Mouse (Mus musculus): ENCODE measurements around the gene Gstp2.
A peak's percentile ranks its signal among the peaks of the same experiment; 100 is the strongest.
"Not testable (repeated sequence)": the region's sequence is repeated elsewhere in the genome, so short reads cannot be mapped to it uniquely, and the experiment has no call there.

The Gstp2 gene

DNA sequence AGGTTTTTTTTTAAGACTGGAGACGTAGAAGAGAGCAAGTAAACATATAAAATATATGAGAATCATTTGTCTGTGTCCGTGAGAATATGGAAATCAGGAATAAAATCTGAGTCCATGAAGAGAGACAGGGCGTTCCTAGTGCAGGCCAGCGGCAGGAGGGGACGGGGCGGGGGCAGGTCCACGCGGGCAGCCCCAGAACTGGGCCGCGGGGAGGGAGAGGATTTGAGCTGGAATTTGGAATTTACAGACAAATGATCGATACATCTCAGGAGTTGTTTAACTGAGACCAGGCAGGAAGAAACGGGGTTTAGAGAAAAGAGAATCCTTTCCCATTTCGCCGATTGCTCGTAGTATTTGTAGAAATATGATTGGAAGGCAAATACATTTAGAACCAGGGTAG, 24.5 kb upstream of the Gstp2 start:
- no peak for DNase-seq (ENCODE audit: low spot score)

DNA sequence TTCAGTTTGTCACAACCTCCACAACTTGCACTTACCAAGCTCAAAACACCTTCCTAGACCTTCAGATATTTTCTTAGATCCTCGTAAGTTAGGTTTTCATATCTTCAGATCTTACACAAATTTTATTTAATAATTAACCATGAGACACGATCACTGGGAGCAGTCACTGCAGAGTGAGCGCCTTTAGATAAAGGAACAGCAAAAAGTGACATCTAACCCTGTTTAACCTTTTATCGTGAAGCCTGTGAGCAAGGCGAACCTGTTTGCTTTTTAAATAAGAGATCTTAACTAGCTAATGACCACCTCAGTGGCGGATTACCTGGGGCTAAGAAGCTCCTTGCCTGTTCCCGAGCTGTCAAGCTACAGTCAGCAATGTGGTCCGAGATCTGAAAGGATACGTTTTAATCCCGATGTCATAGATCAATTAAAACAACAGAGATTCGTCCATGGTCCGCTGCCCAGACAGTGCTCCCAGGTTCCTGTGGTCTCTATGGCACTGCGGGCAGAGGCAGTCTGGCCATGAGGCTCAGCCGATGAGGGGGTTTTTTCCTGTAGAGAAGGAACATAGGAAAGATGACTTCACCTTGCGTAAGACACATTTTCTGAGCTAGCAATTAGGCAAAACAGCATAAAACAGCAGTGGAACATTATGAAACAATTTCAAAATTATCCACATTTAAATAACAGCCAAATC, 23.0 kb upstream of the Gstp2 start:
- DNase-seq (ENCODE audit: low spot score): no peak

DNA sequence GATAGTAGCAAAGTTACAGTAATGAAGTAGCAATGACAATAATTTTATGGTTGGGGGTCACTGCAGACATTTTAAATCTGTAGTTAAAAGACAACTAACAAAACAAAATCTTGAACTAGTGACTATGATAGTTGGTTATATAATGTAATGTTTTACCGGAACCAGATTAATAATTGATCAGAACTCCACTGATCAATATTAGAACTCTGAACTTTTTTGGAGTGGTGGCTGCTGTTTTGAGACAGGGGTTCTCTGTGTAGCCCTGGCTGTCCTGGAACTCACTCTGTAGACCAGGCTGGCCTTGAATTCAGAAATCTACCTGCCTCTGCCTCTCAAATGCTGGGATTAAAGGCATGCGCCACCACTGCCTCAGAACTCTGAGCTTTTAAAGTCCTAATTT, 22.4 kb upstream of the Gstp2 start:
- not testable (repeated sequence) for DNase-seq (ENCODE audit: low spot score)

DNA sequence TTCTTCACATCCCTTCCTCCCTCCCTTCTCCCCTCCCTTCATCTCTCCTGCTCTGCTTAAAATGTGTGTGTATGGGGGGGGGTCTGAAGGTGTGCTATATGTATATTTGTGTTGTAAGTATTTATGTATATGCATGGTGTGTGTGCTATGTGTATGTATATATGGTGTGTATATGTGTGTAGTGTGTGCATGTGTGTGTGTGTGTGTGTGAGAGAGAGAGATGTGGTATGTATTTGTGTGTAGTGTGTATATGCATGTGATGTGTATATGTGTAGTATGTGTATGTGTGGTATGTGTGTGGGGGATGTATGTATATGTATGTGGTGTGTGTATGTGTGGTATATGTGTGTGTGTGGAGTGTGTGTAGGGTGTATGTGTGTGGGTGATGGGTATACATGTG, 21.1 kb upstream of the Gstp2 start:
- no peak for DNase-seq (ENCODE audit: low spot score)

DNA sequence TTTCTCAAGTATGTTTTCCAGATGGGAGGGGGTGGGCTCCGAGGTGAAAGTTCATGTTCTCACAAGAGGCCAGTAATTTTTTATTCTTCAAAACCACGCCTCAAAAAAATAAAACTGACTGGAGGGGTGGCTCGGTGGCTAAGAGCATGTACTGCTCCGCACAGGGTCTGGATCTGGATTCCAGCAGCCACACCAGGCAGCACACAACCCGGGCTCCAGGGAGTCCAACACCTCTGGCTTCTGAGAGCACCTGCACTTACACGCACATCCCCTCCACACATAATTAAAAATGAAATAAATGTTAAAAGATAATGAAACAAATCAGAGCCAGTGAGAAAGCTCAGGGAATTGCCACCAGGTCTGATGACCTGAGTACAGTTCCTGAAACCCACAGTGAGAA, 20.5 kb upstream of the Gstp2 start:
- DNase-seq (ENCODE audit: low spot score): no peak

DNA sequence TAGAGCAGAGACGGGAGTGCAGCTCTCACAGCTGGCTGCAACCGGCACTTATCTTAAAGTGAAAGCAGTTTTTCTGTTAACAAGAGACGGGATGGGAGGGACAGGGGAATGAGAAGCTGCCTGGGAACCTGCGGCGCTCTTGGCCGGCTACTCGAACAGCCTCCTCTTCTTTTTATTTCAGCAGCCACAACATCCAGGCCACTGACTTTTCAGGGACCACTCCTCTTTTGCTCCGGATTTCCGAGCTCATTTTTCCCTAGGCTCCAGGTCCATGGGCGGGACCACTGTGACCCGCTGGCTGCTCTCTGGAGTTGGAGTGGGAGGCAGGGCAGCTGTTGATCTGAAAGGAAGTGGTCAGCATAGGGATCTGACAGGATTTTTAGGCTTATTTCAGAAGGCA, 18.7 kb upstream of the Gstp2 start:
- DNase-seq (ENCODE audit: low spot score): not testable (repeated sequence)

DNA sequence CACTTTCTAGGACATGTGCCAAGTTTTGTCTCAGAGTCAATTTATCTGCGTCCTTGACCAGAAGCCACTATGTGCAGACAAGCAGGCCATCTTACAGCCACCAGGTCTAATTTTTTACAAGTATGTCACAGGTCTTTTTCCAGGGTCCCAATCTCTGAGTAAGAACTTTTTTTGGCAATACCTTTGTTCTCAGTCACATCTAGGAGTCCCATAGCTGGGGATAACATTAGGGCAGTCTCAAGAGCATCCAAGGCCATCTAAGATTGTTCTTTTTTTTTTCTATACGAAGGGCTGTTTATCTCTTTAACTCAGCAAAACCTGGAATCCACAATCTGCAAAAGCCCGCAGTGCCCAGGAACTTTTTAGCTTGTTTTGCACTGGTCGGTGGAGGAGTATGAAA, 17.5 kb upstream of the Gstp2 start:
- DNase-seq (ENCODE audit: low spot score): not testable (repeated sequence)

DNA sequence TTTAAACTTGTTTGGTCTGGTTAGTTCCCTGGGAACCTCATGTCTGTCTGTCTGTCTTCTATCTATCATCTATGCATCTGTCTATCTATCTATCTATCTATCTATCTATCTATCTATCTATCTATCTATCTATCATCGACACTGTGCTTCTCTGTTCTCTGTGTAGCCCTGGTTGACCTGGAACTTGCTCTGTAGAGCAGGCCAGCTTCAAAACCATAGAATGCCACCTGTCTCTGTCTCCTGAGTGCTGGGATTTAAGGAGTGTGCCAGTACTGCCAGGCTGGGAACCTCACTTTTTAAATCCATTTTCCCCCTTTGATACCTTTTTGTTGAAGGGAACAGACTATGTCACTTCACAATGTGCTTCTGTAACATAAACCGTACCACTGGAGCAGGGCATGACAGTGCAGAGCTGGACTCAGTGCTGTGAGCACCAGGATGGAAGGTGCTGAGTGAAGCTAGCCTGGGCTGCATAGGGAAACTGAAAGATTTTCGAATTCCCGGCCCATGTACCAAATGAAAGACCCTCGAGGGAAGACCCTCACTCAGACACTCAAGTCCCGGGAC, 15.2 kb upstream of the Gstp2 start:
- DNase-seq (ENCODE audit: low spot score): no peak

DNA sequence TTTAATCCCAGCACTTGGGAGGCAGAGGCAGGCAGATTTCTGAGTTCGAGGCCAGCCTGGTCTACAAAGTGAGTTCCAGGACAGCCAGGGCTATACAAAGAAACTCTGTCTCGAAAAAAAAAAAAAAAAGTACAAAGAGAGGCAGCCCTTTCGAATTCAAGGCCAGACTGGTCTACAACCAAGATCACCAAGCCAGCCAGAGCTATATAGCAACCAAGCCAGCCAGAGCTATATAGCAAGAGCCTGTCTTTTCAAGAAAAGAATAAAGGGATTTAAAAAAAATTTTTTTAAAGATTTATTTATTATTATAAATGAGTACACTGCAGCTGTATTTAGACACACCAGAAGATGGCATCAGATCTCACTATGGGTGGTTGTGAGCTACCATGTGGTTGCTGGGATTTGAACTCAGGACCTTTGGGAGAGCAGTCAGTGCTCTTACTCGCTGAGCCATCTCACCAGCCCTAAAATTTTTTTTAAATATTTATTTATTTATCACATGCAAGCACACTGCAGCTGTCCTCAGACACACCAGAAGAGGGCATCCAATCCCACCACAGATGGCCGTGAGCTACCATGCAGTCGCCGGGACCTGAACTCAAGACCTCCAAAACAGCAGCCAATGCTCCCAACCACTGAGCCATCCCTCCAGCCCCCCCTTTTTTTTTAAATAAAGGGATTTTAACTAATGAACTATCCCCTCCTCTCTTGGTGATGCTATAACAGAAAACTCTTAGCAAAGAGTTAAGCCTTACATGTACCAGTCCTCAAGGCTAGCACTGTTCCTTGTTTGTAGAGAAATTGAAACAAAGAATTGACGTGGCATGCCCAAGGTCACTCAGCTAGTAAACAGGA, 14.4 kb upstream of the Gstp2 start:
- not testable (repeated sequence) for DNase-seq (ENCODE audit: low spot score)

DNA sequence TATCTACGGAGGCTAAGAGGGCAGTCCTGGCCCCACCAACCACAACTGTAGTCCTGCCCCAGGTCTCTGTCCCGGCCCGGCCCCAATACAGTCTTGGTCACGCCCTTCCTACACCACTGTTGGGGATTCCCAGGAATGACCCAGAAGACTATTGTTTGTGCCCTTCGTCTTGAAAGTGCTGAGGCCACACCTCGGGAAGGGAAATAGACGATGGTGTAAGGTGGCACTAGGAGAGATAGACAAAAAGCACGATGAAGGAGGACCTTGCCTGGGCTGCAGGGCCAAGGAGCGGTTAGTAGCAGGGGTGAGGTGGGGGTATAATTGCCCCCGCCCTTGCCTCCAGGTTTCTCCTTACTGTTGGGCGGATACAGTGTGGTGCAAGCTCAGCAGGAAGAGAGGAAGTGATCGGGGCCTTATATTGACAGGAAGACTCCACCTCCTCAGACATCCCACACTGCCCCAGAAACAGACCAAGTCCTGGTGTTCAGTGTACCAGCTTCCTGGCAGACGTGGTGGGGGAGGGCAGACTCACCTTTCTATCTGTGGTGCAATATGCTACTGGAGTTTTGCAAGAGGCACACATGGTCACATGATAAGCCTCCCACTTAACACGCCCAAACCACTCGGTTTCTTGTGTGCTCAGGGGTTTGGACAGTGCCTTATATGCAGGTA, 13.4 kb upstream of the Gstp2 start, which contains the start of gene Gstp3:
Gene Gstp3, minus strand, starts transcription at position 501 of the 672 bp plus-strand sequence.
- DNase-seq (ENCODE audit: low spot score): no peak

DNA sequence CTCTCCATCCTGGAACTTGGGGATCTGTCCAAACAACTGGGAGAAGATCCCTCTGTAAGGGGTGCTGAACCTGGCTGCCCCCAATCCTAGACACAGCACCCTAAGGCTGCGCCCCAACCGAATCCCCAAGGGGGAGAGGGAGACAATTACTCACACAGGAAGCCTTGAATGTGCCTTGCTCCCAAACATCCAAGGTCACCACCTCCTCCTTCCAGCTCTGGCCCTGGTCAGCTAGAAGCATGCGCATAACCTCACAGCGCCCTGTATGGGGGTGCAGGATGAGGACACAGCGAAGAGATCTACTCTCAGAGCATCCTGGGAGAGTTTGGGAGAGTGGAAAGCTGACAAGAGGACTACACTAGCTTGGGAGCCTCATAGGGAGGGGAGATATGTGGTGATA, 12.8 kb upstream of the Gstp2 start:
- no peak for DNase-seq (ENCODE audit: low spot score)

DNA sequence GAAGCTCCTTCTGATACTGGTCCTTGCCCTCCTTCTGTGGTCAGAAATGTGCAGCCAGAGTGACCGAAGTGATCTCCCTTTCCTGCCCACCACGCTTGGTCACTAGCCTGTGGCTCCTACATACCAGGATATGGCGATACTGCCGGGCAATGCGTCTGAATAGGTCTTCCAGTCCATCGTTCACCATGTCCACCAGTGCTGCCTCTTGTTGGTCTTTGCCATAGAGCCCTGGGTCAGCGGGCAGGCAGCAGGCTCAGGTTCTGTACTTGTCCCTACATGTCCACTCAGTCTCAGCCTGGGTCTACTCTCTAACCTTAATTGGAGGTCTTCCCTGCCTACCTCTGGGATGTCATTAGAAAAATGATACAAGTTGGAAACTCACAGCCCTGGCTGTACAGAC, 12.1 kb upstream of the Gstp2 start:
- DNase-seq (ENCODE audit: low spot score): no peak

DNA sequence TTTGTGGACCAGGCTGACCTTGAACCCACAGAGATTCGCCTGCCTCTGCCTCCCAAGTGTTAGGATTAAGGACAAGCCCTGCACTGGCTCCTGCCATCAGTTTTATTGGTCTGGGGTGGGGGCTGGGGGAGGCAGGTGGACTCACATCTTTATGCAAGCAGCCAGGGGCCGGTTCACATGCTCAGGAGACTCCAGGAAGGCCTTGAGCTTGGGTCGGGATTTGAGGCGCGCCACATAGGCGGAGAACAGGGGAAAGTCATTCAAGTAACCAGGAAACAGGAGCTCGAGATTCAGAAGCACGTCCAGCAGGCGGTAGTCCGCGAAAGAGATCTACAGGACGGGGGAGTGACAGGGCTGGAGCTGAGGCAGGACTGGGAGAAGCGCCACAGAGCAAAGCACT, 11.6 kb upstream of the Gstp2 start:
- DNase-seq (ENCODE audit: low spot score): no peak

DNA sequence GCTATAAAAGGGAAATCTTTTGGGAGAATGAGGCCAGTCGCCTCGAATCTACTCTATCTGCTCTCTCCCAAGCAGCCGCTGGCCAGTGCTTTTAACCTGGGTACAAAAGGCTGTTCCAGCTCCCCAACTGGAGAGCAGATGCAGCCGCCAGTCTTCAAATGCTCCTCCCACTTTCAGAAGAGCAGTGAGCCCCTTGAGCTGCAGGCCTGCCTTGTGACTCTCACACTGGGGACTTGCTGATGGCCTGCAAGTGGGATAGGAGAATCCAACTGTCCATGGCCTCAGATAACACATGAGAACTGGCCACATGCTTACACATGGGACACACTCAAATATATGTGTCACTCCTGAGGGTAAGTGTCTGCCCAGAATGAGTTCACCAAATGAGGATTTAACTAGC, 10.9 kb upstream of the Gstp2 start:
- DNase-seq (ENCODE audit: low spot score): no peak

DNA sequence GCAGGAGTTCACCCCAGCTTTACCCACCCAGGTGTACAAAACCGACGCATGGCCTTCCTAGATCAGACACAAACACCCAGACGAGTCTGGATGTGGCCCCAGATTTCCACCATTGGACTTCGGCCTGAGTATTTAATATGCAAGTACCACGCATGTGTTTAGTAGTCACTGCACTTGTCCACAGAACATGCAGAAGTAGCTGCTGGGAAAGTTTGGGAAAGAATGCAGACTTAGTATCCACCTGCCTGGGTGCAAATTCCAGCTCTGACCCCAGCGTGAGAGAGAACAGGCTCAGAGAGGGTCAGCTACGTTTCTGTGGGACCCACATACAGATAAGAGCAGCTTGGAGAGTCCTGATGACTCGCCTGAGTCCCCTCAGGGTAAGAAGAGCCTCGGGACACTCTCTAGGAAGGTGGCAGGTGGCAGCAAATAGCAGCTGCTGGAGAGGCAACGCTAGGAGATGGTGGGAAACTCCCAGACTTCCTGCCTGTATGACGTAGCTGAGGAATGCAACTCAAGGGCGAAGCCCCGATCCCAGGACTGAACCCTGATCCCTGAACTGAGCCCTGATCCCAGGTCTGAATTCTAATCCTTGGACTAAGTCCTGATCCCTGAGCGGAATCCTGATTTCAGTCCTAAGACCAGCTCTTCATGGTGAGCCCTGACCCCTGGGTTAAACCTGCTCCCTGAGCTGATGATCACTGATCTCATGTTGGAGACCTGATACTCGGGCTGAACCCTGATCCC, 10.3 kb upstream of the Gstp2 start:
- no peak for DNase-seq (ENCODE audit: low spot score)

DNA sequence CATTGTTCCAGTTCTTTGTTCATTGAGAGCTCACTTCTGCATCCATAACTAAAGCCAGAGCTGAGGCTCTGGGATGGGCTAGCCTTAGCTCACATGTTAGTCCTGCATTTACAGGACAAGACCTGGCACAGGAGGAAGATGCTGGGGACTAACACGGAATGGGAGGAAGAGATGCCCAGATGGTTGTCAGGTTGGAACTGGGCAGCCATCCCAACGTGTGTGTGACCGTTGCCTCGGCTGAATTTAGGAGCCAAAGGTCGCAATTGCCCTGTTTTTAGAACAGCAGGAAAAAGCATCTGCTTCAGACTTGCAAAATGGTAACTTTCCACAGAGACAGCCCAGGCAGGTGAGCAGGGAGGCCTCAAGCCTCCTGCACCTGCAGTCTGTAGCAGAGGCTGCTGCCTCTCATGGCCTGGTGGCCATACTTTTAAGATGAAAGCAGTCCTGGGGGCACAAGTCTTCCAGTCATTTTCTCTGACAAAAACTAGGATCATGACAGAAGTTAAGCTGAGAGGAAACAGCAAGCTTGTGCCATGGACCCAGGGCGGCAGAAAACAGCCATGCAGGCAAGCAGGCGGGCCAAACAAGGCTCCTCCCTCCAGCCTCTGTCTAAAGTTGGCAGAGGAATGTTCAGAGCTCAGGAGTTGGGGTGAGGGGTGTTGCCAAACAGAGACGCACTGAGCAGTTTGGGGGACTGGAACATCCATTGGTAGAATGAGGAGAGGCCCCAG, 9.6 kb upstream of the Gstp2 start:
- DNase-seq (ENCODE audit: low spot score): no peak

DNA sequence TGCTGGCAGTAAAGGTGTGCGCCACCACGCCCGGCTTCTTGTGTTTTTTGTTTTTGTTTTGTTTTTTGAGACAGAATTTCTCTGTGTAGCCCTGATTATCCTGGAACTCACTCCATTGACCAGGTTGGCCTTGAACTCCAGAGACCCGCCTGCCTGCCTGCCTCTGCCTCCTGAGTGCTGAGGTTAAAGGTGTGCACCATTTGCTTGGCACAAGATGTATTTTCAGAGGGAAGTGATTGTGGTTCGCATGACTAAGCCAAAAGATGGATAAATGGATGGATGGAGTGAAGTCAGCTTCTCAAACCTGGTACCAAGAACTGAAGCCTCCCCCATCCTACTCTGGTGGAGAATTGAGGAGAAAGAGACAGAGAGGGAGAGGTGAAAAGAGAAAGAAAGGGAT, 8.8 kb upstream of the Gstp2 start:
- DNase-seq (ENCODE audit: low spot score): no peak

DNA sequence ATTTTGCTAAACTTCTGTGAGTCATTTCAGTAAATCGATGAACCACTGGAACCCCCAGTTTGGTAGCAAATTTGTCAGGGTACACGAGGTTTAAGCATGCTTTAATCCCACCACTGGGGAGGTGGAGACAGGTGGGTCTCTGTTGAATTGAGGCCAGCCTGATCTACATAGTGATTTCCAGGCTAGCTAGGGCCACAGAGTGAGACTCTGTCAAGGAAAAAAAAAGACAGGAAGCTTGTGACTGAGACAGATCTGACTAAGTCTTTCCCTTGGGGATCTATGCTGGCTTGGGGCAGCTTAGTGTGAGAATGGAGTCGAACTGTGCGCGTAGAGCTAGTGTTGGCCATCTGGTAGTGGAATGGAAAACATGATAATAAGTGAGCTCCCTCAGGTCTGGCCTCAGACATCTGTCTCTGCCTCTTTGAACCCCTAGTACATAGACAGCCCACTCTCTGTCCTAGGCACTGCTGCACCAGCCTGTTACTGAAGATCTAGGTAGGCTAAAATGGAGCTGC, 6.8 kb upstream of the Gstp2 start:
- no peak for DNase-seq (ENCODE audit: low spot score)

DNA sequence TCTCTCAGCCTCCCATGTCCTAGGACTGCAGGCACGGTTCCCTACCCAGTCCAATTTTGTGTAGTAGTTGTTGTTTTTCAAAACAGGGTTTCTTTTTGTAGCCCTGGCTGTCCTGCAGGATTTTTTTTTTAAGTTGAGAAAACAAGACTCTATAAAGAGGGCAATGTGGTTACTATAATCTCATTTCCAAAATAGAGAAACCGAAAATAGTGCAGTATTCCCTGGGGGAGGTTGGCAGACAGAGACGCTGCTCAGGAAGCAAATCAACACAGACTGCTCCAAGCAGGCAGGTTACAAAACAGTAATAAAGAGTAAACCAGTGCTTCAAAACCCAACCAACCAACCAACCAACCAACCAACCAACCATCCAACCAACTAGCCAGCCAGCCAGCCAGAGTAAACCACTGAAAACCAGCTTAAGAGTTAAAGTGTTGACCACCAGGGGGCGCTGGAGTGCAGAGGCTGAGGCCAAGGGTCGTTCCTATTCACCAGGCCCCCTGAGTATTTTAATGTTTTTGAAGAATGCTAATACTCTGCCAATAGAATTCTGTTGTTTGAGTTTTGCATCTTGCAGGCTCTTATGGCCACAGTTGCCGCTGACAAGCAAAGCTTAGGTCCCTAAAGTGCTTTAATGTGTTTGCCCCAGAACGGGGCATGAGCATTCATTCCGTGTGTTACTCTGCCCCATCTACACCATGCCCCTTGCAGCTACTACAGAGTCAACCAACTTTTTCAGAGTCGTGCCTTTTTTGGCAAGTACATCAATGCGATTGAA, 6.1 kb upstream of the Gstp2 start:
- DNase-seq (ENCODE audit: low spot score): peak; percentile 48

DNA sequence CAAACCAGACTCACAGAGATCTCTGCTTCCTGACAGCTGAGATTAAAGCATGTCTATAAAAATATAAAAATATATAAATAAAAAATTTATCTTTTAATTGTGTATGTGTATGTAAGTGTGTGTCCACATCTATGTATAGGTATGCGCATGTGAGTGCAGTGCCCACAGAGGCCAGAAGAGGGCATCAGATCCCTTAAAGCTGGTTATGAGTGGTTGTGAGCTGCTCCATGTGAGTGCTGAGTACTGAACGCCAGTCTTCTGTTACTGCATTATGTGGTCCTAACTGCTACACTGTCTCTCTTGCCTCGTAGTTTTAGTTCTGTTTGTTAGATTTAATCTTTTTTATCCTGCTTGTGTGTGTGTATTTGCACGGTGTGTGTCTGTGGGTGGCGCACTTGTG, 5.2 kb upstream of the Gstp2 start:
- DNase-seq (ENCODE audit: low spot score): no peak

Data from testis, postnatal 14 days (tissue).